Mouse (Mus musculus) macrophage (primary cell): ENCODE measurements around the gene Hmgb2. TPM values are rescaled to one million over a fixed set of nuclear protein-coding genes. Genes with fewer than 3 reads are reported as not detected.
A peak's percentile ranks its signal among the peaks of the same experiment; 100 is the strongest.
"Not testable (repeated sequence)": the region's sequence is repeated elsewhere in the genome, so short reads cannot be mapped to it uniquely, and the experiment has no call there.

Experiments used
- H3K27ac ChIP-seq: fragments of 350-480 bp; formaldehyde crosslinking; 2 replicates; pipeline ENCODE4 v1.9.0; 2021
- H3K36me3 ChIP-seq: fragments of 350-480 bp; formaldehyde crosslinking; 2 replicates; pipeline ENCODE4 v1.9.0; 2021; ENCODE audit errors: inconsistent target
- H3K4me3 ChIP-seq: fragments of 350-480 bp; formaldehyde crosslinking; 2 replicates; pipeline ENCODE4 v1.9.0; 2021; ENCODE audit errors: inconsistent target
- H3K79me2 ChIP-seq: fragments of 350-480 bp; formaldehyde crosslinking; 2 replicates; pipeline ENCODE4 v1.9.0; 2021; ENCODE audit errors: inconsistent target
- WGBS: methylation state at CpG from one replicate; pipeline ENCODE4 v1.1.7; 2026; ENCODE audit warnings: inconsistent platforms; ENCODE audit not compliant: missing documents; 5-methylcytosine and 5-hydroxymethylcytosine counted together
- polyA plus RNA-seq: library from polyadenylated mRNA; stranded (reverse); fragments of 250-400 nt; gene quantifications from 3 replicates; pipeline ENCODE4 v1.2.4, GENCODE M21; 2018; ENCODE audit warnings: inconsistent platforms

The Hmgb2 gene
- polyA plus RNA-seq, 1 experiment from 2014 or later, result 36.9 TPM

DNA sequence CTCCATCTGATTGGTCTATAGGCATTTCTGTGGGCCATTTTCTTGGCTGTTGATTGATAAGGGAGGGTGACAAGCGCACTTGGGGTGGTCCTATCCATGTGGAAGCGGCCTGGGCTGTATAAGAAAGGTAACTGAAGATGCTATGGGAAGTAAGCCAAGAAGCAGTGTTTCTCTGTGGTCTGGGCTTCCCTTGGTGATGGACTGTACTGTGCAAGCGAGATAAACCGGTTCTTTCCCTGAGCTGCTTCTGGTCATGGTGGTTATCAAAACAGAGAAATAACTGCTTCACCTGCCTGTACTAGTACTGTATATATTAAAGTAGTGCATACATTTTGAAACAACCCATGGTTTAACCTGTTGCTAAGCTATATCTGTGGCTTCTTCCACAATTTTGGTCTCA, 19.8 kb upstream of the Hmgb2 start:
- no peak overlapping the region for H3K27ac ChIP-seq
- H3K4me3 ChIP-seq, result no peak overlapping the region
- WGBS, result 89% methylated on average over 4 of the region's 4 CpGs
- no peaks in the 10 kb centered on the region for H3K36me3 ChIP-seq
- peaks cover 3% of the 10 kb centered on the region for H3K79me2 ChIP-seq

DNA sequence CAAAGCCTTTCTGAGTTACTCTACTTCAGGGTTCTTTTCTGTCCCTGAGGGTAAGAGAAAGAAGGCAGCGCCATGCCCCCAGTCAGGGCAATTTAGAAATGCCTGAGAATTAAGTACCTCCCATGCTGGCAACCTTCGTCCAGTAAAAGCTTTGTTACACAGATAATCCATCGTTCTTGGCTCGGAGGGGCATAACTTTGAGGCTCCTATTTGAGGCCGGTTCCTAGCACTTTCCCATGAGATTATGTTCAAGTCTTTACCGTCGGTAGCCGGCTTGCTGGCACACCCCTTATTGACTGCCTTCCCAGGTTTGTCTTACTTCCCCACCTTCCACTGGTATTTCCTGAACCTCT, 13.2 kb upstream of the Hmgb2 start:
- no peak overlapping the region for H3K27ac ChIP-seq
- no peak overlapping the region for H3K4me3 ChIP-seq
- WGBS, result 93% methylated on average over 8 of the region's 8 CpGs
- no peaks in the 10 kb centered on the region for H3K79me2 ChIP-seq
- no peaks in the 10 kb centered on the region for H3K36me3 ChIP-seq

DNA sequence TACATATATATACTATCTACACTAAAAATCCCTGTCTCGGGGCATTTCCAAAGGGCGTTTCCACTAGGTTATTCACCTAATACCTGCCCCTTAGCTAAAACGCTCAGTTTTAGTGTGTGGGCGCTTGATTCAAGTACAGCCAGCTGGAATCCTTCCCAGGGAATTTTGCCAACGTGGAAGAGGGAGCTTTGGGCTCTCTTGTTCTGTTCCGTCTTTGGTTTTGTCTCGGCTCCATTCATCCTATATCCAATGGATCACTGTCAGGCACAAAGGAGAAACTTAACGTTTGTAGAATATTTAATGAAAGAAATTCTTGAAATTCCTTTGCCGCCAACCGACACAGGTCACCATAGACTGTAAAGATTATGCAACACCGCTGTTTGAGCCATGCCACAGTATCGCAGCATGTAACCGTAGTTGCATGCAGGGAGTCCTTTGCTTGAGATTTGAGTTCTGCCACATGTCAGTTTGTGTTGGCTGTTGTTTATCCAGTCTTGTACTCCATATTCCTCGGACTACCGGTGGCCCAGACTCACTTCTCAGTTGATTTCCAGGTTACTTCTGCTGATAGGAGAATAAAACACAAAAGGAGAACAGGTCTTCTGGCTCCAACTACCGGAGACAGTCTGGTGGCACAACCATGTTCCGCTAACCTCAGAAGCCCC, 12.7 kb upstream of the Hmgb2 start:
- 92% methylated on average over 17 of the region's 17 CpGs for WGBS
- Histone ChIP-seq H3K27ac (no peak overlapping the region), H3K4me3 (no peak overlapping the region), H3K36me3 (no peaks in the 10 kb centered on the region), H3K79me2 (no peaks in the 10 kb centered on the region)

DNA sequence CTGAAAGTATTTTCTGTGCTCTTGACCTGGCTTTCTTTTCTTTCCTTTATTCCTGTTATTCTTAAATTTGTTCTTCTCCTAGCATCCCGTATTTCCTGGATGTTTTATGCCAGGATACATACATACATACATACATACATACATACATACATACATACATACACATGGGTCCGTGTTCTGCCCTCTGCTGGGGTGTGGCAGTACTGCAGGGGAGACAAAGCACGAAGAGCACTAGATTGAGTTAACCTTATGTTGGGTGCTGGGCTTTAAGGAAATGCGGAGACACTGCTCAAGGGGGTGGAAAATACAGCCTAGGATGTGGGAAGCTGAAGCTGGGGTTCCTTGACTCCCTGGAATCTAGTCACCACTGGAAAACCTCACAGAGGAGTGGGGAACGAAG, 8.1 kb upstream of the Hmgb2 start:
- Histone ChIP-seq H3K27ac (no peak overlapping the region), H3K36me3 (no peaks in the 10 kb centered on the region), H3K4me3 (no peak overlapping the region), H3K79me2 (no peaks in the 10 kb centered on the region)
- 45% methylated on average over 5 of the region's 5 CpGs for WGBS

DNA sequence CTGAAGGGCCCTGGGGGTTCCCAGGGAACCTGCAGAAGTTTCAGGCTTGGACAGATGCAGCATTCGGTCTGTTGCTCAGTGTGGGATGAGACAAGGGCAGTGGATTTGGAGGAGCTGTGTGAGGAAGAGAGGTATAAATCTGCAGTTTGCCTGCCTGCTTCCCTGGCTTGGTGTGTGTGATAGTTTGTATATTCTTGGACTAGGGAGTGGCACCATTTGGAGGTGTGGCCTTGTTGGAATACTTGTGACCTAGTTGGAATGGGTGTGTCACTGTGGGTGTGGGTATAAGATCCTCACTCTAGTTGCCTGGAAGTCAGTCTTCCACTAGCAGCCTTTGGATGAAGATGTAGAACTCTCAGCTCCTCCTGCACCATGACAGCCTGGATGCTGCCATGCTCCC, 6.2 kb upstream of the Hmgb2 start:
- H3K4me3 ChIP-seq, H3K36me3 ChIP-seq, H3K79me2 ChIP-seq, H3K27ac ChIP-seq: not testable (repeated sequence)
- WGBS, result 100% methylated on average over 1 of the region's 1 CpGs

DNA sequence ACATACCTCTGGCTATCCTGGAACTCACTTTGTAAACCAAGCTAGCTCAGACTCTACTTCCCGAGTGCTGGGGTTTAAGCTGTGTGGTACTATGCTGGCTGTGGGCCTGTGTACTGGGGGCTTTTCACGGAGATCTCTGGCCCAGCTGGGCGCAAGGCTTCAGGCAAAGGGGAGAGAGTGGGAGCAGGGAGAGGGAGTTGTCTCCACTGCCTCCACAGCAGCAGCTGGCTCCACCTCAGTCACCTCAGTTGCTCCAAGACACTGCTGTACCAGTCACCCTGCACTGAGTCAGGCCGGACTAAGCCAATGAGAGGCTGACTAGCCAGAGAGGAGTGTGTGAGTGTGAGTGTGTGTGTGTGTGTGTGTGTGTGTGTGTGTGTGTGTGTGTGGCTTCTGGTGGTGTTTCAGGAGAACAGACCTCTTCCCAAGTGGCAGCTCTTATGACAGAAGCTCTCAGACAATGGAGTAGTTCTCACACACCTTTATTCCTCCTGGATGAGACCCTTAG, 4.1 kb upstream of the Hmgb2 start:
- no peaks in the 10 kb centered on the region for H3K36me3 ChIP-seq
- H3K27ac ChIP-seq, result no peak overlapping the region
- WGBS, result 100% methylated on average over 4 of the region's 4 CpGs
- H3K79me2 ChIP-seq, result no peaks in the 10 kb centered on the region
- no peak overlapping the region for H3K4me3 ChIP-seq

DNA sequence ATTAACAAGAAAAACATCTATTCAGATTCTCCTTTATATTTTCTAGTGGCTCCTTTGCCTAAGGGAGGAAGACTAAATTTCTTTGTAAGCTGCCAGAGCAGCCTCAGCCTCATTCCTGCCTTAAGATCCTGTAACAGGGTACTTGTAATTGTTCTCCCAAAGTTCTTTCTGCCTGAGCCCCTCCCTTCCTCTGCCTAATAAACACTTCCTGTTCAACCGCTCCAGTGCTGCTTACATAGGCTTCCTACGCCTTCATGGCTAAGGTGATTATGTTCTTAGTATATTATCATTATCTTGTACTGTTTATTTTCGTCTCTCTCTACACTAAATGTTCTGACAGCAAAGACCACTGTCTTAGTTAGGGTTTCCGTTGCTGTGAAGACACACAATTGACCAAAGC, 3.0 kb upstream of the Hmgb2 start:
- WGBS, result 80% methylated on average over 4 of the region's 4 CpGs
- Histone ChIP-seq H3K79me2 (peaks cover 10% of the 10 kb centered on the region), H3K4me3 (no peak overlapping the region), H3K36me3 (no peaks in the 10 kb centered on the region), H3K27ac (no peak overlapping the region)

DNA sequence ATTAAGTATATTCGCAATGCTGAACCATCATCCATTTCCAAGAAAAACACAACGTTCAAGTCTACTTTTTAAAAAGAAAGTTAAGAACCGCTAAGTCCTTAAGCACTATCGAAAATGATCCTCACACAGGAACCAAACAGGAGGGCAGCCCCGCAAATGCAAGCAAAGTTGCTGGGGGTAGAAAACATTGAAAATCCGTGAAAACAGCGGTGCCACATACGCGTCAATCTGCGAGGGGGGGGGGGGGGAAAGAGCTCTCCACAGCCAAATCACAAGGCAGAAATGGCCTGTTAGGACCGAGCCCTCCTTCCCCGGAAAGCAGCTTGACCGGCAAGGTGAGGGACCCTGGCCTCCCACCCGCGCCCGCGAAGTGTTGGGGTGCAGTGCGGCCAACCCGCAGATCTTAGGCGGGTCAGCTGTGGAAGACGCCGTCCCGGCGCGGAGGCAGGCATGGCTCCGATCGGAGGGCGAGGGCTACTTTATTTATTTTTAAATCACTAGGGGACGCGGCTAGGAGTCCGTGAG, 854 bp upstream of the Hmgb2 start:
- Histone ChIP-seq H3K79me2 (peaks cover 29% of the 10 kb centered on the region), H3K4me3 (peak overlapping the region; percentile 59), H3K27ac (peak overlapping the region; percentile 75), H3K36me3 (no peaks in the 10 kb centered on the region)
- WGBS, result 2% methylated on average over 31 of the region's 31 CpGs

DNA sequence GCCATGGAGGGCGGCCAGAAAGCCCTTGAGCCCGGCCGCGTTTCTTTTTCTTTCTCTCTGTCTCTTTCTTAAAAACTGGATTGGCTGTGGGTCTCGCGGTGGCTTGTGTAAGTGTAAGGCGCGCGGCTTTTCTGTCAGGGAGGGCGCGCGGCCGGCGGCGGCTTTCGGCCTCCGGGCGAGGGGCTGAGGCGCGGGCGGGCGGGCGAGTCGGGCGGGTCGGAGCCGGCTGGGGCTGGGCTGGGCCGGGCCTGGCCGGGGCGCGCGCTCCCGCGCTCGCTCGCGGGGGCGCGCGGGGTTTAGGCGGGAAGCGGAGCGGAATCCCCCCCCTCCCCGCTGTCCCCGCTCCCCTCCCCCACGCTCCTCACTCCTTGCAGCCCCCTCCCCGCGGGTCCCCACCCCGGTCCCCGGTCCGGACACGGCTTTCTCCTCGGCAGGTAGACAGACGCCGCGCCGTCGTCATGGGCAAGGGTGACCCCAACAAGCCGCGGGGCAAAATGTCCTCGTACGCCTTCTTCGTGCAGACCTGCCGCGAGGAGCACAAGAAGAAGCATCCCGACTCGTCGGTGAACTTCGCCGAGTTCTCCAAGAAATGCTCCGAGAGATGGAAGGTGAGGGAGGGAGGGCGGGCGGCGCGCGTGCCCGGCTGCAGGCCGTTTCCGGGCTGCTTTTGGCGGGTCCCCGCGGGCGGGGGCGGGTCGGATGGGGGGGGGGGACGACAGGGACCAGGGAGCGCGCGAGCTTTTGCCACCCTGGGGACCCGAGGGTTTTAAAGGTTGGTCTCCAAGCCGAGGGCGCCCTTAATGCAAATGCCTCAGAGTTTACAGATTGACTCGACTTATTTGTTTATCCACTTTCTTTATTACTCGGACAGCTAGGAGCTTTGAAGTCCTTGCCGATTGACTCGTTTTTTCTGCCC, 692 bp downstream of the Hmgb2 start:
- H3K36me3 ChIP-seq, result no peaks in the 10 kb centered on the region
- WGBS, result 1% methylated on average over 26 of the region's 96 CpGs
- H3K4me3 ChIP-seq, result peak overlapping the region; percentile 59
- peak overlapping the region; percentile 57 for H3K27ac ChIP-seq
- H3K79me2 ChIP-seq, result peaks cover 29% of the 10 kb centered on the region

DNA sequence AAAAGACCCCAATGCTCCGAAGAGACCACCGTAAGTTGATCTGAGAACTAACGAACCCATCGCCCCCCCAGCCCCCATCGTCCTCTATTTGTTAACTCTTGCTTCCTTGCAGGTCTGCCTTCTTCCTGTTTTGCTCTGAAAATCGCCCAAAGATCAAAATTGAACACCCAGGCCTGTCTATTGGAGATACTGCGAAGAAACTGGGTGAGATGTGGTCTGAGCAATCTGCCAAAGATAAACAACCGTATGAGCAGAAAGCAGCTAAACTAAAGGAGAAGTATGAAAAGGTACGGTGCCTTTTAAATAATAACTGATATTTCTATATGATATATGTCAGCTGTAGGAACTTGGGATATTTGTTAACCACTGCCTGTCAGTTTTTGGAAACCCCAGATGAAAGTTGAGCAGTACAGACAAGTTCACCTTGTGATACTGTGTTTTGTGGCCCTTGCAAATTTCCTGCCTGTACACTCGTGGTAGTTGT, 1.5 kb downstream of the Hmgb2 start:
- Histone ChIP-seq H3K27ac (peak overlapping the region; percentile 52), H3K79me2 (peaks cover 29% of the 10 kb centered on the region), H3K4me3 (peak overlapping the region; percentile 45)
- H3K36me3 ChIP-seq, result not testable (repeated sequence)
- WGBS, result under 1% methylated on average over 7 of the region's 10 CpGs

DNA sequence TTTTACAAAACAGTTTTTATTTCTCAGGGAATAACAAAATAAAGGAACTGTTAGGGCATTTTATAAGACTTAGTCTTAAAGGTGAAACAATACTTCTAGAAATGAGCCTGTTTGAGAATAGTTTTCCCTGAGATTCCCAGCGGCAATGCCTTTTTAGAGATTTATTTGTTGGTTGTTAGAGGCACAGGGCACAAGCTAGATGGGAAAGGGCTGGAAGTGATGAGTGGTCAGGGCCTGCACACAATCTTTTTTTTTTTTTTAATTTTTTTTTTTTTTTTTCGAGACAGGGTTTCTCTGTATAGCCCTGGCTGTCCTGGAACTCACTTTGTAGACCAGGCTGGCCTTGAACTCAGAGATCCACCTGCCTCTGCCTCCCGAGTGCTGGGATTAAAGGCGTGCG, 5.0 kb downstream of the Hmgb2 start:
- WGBS, result 100% methylated on average over 1 of the region's 5 CpGs

DNA sequence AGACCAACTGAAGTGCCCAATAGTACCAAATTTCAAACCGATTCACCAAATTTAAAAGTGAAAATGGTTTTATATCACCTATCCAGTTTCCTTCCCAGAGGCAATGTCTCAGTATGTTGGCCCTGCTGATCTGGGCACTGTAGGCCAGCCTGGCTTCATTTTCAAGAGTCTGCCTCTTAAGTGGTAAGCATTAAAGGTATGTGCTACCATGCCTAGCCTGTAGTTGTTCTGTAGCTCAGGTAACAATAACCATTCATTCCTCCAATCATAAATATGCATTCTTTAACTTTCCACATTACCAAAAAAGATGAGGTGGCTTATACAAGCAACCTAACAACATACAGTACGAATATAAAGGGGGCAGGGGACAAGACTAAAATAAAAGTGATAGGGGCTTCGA, 6.0 kb downstream of the Hmgb2 start:
- 81% methylated on average over 3 of the region's 3 CpGs for WGBS
- H3K36me3 ChIP-seq, result no peaks in the 10 kb centered on the region
- no peak overlapping the region for H3K27ac ChIP-seq
- H3K79me2 ChIP-seq, result peaks cover 29% of the 10 kb centered on the region
- no peak overlapping the region for H3K4me3 ChIP-seq

More for the DNA sequence above, 5.0 kb downstream of the Hmgb2 start:
- not testable (repeated sequence) for H3K27ac ChIP-seq, H3K36me3 ChIP-seq, H3K4me3 ChIP-seq
- peaks cover 29% of the 10 kb centered on the region for H3K79me2 ChIP-seq

DNA sequence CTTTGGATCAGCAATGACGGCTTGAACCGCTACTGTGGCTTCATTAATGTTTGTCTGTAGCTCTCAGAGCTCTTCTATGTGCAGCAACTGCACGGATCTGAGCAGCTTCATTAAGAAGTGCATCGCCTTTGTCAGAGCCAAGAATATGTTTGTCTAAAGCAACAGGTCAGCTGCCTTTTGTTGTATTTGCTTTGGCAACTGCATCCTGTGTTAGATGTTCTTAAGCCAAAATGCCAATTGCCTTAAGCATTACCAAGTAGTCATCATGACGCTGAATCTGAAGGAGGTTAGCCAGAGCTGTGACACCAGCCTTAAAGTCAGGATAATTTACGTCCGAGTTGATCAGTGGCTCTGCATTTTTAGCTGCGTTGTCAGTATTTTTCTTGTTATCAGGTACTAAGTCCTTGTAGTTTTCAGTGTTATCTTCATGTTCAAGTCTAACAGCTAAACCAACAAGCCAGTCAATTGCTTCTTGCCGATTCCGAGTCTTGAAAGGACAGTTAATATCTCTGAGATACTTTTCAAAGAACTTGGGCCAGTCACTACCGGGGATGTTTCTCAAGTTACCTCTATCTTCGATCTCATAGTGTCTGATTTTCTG, 8.6 kb downstream of the Hmgb2 start:
- Histone ChIP-seq H3K36me3 (no peaks in the 10 kb centered on the region), H3K79me2 (peaks cover 4% of the 10 kb centered on the region; the same call in 1 of the 2 replicates), H3K27ac (no peak overlapping the region), H3K4me3 (no peak overlapping the region)
- WGBS, result 95% methylated on average over 12 of the region's 12 CpGs

DNA sequence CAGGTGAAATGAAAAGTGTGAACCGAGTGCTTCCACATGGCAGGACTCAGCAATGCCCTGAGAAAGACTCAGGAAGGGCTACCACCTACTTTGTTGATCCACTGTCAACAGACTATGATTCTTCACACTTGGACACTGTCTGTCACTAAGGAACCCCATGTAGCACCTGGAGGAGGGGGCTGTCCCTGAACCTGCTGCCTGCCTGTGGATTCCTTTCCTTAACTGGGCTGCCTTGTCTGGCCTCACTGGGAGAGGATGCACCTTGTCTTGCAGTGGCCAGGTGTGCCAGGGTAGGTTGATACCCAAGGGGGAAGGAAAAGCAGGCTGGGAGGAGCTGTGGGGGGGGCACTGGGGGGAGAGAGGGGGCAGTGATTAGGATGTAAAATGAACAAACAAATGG, 16.3 kb downstream of the Hmgb2 start:
- Histone ChIP-seq H3K4me3 (no peak overlapping the region), H3K36me3 (peaks cover 8% of the 10 kb centered on the region; the same call in 1 of the 2 replicates), H3K27ac (no peak overlapping the region), H3K79me2 (no peaks in the 10 kb centered on the region)
- 100% methylated on average over 1 of the region's 1 CpGs for WGBS
